ENCODE assay signal across 8 mouse cellular contexts in the genomic region with DNA sequence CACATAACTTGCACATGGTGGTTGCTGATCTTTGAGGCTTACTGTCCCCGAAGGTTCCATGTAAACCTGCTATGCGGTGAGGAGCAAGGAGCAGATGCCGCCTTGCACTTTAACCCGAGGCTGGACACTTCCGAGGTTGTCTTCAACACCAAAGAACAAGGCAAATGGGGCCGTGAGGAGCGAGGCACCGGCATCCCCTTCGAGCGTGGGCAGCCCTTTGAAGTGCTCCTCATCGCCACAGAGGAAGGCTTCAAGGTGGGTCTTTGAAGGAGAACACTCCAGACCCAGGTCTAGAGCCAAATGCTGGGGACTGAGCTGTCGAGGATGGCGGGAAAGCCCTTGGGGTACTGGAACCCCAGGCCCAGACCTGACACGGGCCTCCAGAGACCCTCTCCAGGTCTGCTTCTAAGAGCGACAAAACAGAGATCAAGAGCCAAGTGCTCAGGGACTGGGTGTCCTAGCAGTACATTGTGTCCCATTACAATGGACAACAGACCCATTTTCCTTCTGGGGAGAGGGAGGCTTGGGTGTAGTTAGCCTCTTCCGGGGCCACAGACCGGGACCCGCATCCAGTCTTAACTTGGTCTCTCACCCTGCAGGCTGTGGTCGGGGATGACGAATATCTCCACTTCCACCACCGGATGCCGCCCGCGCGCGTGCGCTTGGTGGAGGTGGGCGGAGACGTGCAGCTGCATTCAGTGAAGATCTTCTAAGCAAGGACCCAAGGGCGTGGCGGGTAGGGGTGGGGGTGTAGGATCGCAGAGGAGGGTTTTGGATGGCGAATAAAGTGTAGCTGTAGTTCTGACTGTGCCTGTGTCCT. TPM values are rescaled to one million over a fixed set of nuclear protein-coding genes. Genes with fewer than 3 reads are reported as not detected.
DNase-seq lines count a peak whose midpoint lies in the region; ATAC-seq and TF ChIP-seq lines count a peak whose summit lies in the region.

No protein-coding gene starts in this region.

- no peaks in the 10 kb centered on the region for H3K27me3 ChIP-seq in forebrain, postnatal 0 days (ENCODE audit: insufficient read depth, low read length)
- H3K27me3 ChIP-seq in neural tube, embryonic 13.5 days = no peaks in the 10 kb centered on the region

- H3K4me1 ChIP-seq in forebrain, postnatal 0 days (ENCODE audit: insufficient read depth) = no peaks in the 10 kb centered on the region
- H3K4me1 ChIP-seq in neural tube, embryonic 13.5 days (replicated peaks) = peaks cover 20% of the 10 kb centered on the region

- no peaks in the 10 kb centered on the region for H3K36me3 ChIP-seq in forebrain, postnatal 0 days (ENCODE audit: insufficient read depth)
- H3K36me3 ChIP-seq in neural tube, embryonic 13.5 days = no peaks in the 10 kb centered on the region

- TF ChIP-seq CTCF in forebrain, postnatal 0 days (IDR thresholded peaks at IDR 0.05; ENCODE audit: low read depth) = peak; percentile 49
- TF ChIP-seq CTCF in layer of hippocampus, adult 2 months (conservative IDR thresholded peaks at IDR 0.05) = peak; percentile 41

- H3K4me3 ChIP-seq in forebrain, postnatal 0 days (ENCODE audit: low read depth, low read length) = peak overlapping the region; percentile 18; the same call in 1 of the 2 replicates
- peak overlapping the region; percentile 41 for H3K4me3 ChIP-seq in layer of hippocampus, adult 2 months
- peak overlapping the region; percentile 26 for H3K4me3 ChIP-seq in neural tube, embryonic 13.5 days

- H3K9me3 ChIP-seq in forebrain, postnatal 0 days (ENCODE audit: low read length) = no peaks in the 10 kb centered on the region
- H3K9me3 ChIP-seq in neural tube, embryonic 13.5 days = no peaks in the 10 kb centered on the region

- H3K9ac ChIP-seq in forebrain, postnatal 0 days = peak overlapping the region; percentile 39
- peak overlapping the region; percentile 62 for H3K9ac ChIP-seq in neural tube, embryonic 13.5 days

- 46% methylated on average over 33 of the region's 33 CpGs for WGBS in forebrain, postnatal 0 days
- WGBS in neural tube, embryonic 13.5 days = 44% methylated on average over 33 of the region's 33 CpGs

- intact Hi-C loops in heart, postnatal 36 days (cut with DNase I) = loop anchor here (2.0 to 5.0 kb wide), 2 partner anchors 35 to 177 kb away; no protein-coding TSS in a partner anchor

- H3K4me2 ChIP-seq in forebrain, postnatal 0 days (ENCODE audit: low read depth) = peak overlapping the region; percentile 49
- H3K4me2 ChIP-seq in neural tube, embryonic 13.5 days = peak overlapping the region; percentile 51

- DNase-seq in CD4-positive helper T cell, adult 2 months (ENCODE audit: low read depth, low spot score) = peak; percentile 98
- peak; percentile 63 to 66 for DNase-seq in adrenal gland, postnatal 4 days (ENCODE audit: low spot score in 2 of 2)
- DNase-seq in forebrain, postnatal 0 days = peak; percentile 70
- peak; percentile 79 to 83 for DNase-seq in heart, postnatal 36 days
- peak; percentile 65 to 71 for DNase-seq in layer of hippocampus, adult 2 months (ENCODE audit: low spot score in 2 of 2)
- DNase-seq in lung, adult 18-20 months = peak; percentile 88 to 92
- peak; percentile 78 for DNase-seq in testis, postnatal 14 days (ENCODE audit: low spot score)

- ATAC-seq in forebrain, postnatal 0 days = peak; percentile 83
- peak; percentile 73 for ATAC-seq in neural tube, embryonic 13.5 days (ENCODE audit: low read depth)

- no peak overlapping the region for H3K27ac ChIP-seq in forebrain, postnatal 0 days (ENCODE audit: low read depth, low read length)
- peak overlapping the region; percentile 44 for H3K27ac ChIP-seq in layer of hippocampus, adult 2 months
- no peak overlapping the region for H3K27ac ChIP-seq in neural tube, embryonic 13.5 days (replicated peaks)

RNA-seq across cellular contexts. Expression of a gene that starts 2.0 kb away (rescaled TPM):
- 1 to 10 TPM; 3.9 TPM for total RNA-seq in adrenal gland, postnatal 4 days (2021)
- 2.8 and 10.4 TPM in 2 replicates for total RNA-seq in forebrain, postnatal 0 days (2014; rRNA removed)
- polyA plus RNA-seq in forebrain, postnatal 0 days (2015; fragmentation: Nextera tagmentation; extraction: Ambion mirVana) = 3.5 and 3.8 TPM in 2 replicates
- total RNA-seq in heart, postnatal 36 days (2021) = 1 to 10 TPM in 1 of 2 experiments, under 1 TPM in 1; 0.73 to 1.4 TPM
- total RNA-seq in layer of hippocampus, adult 2 months (2021) = not detected
- 4.5 and 6.1 TPM in 2 replicates for polyA plus RNA-seq in neural tube, embryonic 13.5 days (2015; fragmentation: Nextera tagmentation; extraction: Ambion mirVana)

RNA-seq across cellular contexts. Expression of a gene that starts 15.5 kb away (rescaled TPM):
- under 1 TPM; 0.11 to 0.17 TPM for total RNA-seq in adrenal gland, postnatal 4 days (2021)
- not detected in 2 replicates for total RNA-seq in forebrain, postnatal 0 days (2014; rRNA removed)
- 0.09 and 0.27 TPM in 2 replicates for polyA plus RNA-seq in forebrain, postnatal 0 days (2015; fragmentation: Nextera tagmentation; extraction: Ambion mirVana)
- total RNA-seq in heart, postnatal 36 days (2021) = under 1 TPM; 0.19 to 0.27 TPM
- under 1 TPM; 0.15 to 0.29 TPM for total RNA-seq in layer of hippocampus, adult 2 months (2021)
- polyA plus RNA-seq in neural tube, embryonic 13.5 days (2015; fragmentation: Nextera tagmentation; extraction: Ambion mirVana) = 0.29 and 0.55 TPM in 2 replicates

RNA-seq across cellular contexts. Expression of a gene that starts 32.0 kb away (rescaled TPM):
- total RNA-seq in adrenal gland, postnatal 4 days (2021) = 10 to 100 TPM; 29.2 to 33.2 TPM
- total RNA-seq in forebrain, postnatal 0 days (2014; rRNA removed) = 2.4 and 5.2 TPM in 2 replicates
- 3.3 and 3.5 TPM in 2 replicates for polyA plus RNA-seq in forebrain, postnatal 0 days (2015; fragmentation: Nextera tagmentation; extraction: Ambion mirVana)
- 10 to 100 TPM; 29.4 to 48.3 TPM for total RNA-seq in heart, postnatal 36 days (2021)
- total RNA-seq in layer of hippocampus, adult 2 months (2021) = 1 to 10 TPM; 4.4 to 6.8 TPM
- 5.0 and 6.2 TPM in 2 replicates for polyA plus RNA-seq in neural tube, embryonic 13.5 days (2015; fragmentation: Nextera tagmentation; extraction: Ambion mirVana)

RNA-seq across cellular contexts. Expression of a gene that starts 40.7 kb away (rescaled TPM):
- total RNA-seq in adrenal gland, postnatal 4 days (2021) = 100 to 1,000 TPM; 327 to 392 TPM
- total RNA-seq in forebrain, postnatal 0 days (2014; rRNA removed) = 79.6 and 88.3 TPM in 2 replicates
- 101 and 110 TPM in 2 replicates for polyA plus RNA-seq in forebrain, postnatal 0 days (2015; fragmentation: Nextera tagmentation; extraction: Ambion mirVana)
- total RNA-seq in heart, postnatal 36 days (2021) = 1,000 to 10,000 TPM; 1,832 to 1,909 TPM
- 10 to 100 TPM; 66.4 to 68.8 TPM for total RNA-seq in layer of hippocampus, adult 2 months (2021)
- polyA plus RNA-seq in neural tube, embryonic 13.5 days (2015; fragmentation: Nextera tagmentation; extraction: Ambion mirVana) = 88.7 and 98.1 TPM in 2 replicates

RNA-seq across cellular contexts. Expression of a gene that starts 57.4 kb away (rescaled TPM):
- 100 to 1,000 TPM; 722 to 725 TPM for total RNA-seq in adrenal gland, postnatal 4 days (2021)
- total RNA-seq in forebrain, postnatal 0 days (2014; rRNA removed) = 261 and 264 TPM in 2 replicates
- polyA plus RNA-seq in forebrain, postnatal 0 days (2015; fragmentation: Nextera tagmentation; extraction: Ambion mirVana) = 172 TPM in 2 replicates
- 100 to 1,000 TPM; 240 to 277 TPM for total RNA-seq in heart, postnatal 36 days (2021)
- total RNA-seq in layer of hippocampus, adult 2 months (2021) = 100 to 1,000 TPM; 410 to 476 TPM
- 214 and 237 TPM in 2 replicates for polyA plus RNA-seq in neural tube, embryonic 13.5 days (2015; fragmentation: Nextera tagmentation; extraction: Ambion mirVana)
